Mouse (Mus musculus): ENCODE data around the gene Mat2a. TPM values are rescaled to one million over a fixed set of nuclear protein-coding genes. Genes with fewer than 3 reads are reported as not detected.
A peak's percentile ranks its signal among the peaks of the same experiment; 100 is the strongest.
"Not testable (repeated sequence)": the region's sequence is repeated elsewhere in the genome, so short reads cannot be mapped to it uniquely, and the experiment has no call there.

Gene Mat2a
- polyA plus RNA-seq, 1 experiment from 2014 or later, result 435 TPM

DNA sequence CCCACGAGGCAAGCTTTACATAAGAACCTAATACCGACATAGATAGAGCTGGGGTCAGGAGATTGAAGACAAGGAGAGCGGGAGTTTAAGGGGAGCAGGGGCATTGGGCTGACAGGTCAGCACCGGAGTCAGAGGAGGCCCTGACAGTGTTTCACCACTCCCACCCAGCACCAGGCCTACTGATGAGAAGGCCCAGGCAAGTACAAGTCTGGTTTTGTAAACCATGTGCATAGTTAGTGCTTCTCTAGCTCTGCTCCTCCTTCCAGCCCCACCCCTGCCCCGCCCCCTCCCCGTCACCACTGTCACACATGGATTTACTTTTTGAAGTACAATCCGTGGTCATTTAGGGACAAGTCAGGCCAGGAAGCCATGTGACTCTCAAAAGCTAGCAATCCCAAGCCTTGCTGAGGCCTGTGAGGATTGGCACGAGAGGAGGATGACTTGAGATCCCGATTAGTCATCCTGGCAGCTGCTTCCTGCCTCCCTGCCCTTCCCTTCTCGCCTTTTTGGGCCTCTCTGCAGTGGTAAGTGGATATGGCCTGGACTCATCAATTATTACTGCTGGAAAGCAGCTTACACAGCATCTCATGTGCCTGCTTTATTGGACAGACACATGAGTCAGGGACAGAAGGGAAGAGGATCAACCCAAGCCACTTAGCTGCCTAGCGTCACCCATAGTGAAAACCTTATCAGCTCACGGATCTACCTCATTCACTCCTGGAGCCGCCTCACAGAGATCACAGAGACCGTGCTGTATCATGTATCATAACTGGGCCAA lies 34.1 kb upstream of the Mat2a start:
- Histone ChIP-seq H3K36me3 (no peaks in the 10 kb centered on the region), H3K9me3 (no peaks in the 10 kb centered on the region), H3K27me3 (no peaks in the 10 kb centered on the region), H3K9ac (no peak overlapping the region), H3K4me1 (0 out of 2 replicates have a peak, but pooled peaks cover 8% of the 10 kb centered on the region), H3K4me2 (replicated peaks) (no peak overlapping the region), H3K27ac (no peak overlapping the region), H3K4me3 (no peak overlapping the region)
- WGBS, result 56% methylated on average over 14 of the region's 14 CpGs
- peak; percentile 60 for ATAC-seq (ENCODE audit: low FRiP score, low read depth)

DNA sequence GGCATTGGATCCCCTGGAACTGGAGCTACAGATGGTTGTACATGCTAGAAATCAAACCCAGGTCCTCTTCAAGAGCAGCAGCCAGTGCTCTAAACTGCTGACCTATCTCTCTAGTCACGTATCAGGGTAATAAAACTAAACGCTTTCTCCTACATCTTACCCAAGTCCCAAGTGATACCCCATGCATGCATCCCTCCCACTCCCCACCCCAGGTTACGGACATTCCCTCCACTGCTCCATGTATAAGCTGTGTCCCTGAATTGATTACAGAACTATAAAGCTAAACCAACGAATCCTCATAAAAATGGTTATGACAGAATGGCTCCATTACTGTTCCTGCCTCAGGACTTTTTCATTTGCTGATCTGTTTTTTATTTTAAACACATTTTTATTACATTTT lies 26.8 kb upstream of the Mat2a start:
- WGBS, result 23% methylated on average over 4 of the region's 4 CpGs
- peak overlapping the region; percentile 61; the same call in 1 of the 2 replicates for H3K27ac ChIP-seq
- H3K9ac ChIP-seq, result no peak overlapping the region
- no peak overlapping the region for H3K4me3 ChIP-seq
- H3K4me2 ChIP-seq (replicated peaks), result peak overlapping the region; percentile 31; the same call in 1 of the 2 replicates
- H3K9me3 ChIP-seq, result no peaks in the 10 kb centered on the region
- ATAC-seq (ENCODE audit: low FRiP score, low read depth), result peak; percentile 75
- no peaks in the 10 kb centered on the region for H3K27me3 ChIP-seq
- no peaks in the 10 kb centered on the region for H3K36me3 ChIP-seq
- peaks cover 25% of the 10 kb centered on the region for H3K4me1 ChIP-seq

DNA sequence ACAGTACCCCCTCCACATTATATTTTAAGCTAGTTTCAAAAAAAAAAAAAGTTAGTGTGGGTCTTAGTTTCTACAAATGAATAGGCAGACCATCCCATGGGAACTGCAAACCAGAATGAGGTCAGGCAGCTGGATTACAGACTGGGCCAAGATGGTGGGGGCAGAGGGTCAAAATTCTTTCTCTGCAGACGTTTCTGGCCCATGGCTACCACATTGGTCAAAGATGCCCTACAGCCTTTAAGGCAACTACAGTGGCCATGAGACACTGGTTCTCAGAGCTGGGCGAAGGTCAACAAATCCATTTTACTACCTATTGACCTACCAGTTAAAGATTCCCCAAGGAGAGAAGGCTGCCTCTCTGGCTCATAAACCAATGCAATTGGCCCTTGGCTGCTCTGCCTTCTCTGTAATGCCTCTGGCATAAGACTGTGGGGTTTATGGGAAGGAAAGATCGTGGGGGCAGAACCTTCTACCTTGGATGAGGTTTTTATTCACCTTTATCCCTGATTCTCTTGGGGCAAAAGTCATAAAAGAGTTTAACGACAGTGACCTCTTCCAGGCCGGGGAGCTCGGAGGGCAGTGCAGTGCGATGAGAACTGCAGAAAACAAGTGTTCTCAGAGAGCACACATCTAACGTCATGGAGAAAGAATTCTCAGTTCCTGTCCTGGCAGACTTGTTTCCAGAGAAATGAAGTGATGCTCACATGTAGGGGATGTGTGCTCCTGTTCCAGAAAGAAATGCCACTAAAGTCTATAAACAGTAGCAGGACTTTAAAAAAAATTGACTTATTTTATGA lies 26.2 kb upstream of the Mat2a start:
- H3K9ac ChIP-seq, result no peak overlapping the region
- no peaks in the 10 kb centered on the region for H3K36me3 ChIP-seq
- H3K27ac ChIP-seq, result peak overlapping the region; percentile 61; the same call in 1 of the 2 replicates
- no peak overlapping the region for H3K4me3 ChIP-seq
- WGBS, result 24% methylated on average over 8 of the region's 8 CpGs
- peak; percentile 72 for ATAC-seq (ENCODE audit: low FRiP score, low read depth)
- H3K4me1 ChIP-seq, result peaks cover 25% of the 10 kb centered on the region
- no peaks in the 10 kb centered on the region for H3K27me3 ChIP-seq
- H3K4me2 ChIP-seq (replicated peaks), result peak overlapping the region; percentile 31
- H3K9me3 ChIP-seq, result no peaks in the 10 kb centered on the region

DNA sequence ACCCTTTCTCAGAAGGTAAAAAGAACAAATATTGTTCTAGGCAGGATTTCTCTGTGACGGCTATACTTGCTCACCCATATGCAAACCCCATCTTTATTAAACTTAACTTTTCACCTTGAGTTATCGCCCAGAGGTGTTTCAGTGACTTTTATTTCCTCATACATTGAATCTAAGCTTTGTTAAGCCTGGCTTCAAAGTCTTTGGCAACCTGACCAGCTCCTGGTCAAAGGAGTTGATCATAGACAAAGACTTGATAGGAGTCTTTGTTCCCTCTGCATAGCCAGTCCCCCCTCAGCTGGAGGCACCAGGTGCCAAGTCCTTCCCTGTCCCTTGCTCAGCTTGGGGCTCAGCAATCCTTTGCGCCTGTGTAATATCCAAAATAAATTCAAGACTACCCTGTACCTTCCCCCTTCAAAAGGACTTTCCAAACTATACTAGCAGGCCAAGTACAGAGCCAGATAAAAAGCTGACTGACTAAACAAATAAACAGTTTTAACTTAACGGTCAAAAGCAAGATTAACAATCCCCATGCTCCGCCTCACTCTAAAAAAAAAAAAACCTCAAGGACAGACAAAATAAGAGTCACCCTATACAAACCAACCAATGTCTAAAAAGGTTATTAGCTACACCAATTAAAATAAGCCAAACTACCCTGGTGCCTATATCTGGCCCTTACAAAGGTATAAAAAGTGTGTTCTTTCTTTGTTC lies 23.3 kb upstream of the Mat2a start:
- 77% methylated on average over 5 of the region's 5 CpGs for WGBS

DNA sequence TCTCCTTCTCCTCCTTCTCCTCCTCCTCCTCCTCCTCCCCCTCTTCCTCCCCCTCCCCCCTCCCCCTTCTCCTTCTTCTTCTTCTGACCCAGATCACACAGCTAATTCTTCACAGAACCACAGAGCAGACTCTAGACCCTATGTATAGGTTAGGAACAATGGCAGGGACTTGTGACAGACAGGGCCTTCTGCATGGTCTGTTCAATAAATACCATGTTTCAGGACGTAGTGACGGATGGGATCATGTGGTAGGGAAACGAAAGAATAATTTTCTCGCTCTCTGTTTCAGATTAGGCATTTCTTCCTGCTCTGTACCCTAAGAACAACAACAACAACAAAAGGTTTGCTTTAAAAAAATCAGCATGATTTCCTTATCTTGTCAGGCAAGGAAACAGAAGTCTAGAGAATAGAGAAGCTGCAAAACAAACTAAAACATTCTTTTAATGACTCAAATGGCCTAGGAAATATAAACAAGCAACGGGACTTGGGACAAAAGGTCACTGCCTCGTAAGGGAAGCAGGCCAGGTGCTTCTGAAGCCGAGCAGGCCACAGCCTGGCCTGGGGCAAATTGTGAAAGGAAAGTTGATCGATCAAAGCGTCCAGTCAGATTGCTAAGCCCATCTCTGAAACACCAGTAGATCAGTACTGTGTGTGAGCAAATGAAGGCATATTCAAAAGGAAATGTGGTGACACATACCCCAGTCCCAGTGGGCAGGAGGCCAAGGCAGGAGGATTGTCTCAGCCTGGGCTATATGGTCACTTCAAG lies 20.9 kb upstream of the Mat2a start:
- no peak overlapping the region for H3K4me3 ChIP-seq
- H3K9ac ChIP-seq, result no peak overlapping the region
- ATAC-seq (ENCODE audit: low FRiP score, low read depth), result no peak
- peak overlapping the region; percentile 1; the same call in 1 of the 2 replicates for H3K27ac ChIP-seq
- no peak overlapping the region for H3K4me2 ChIP-seq (replicated peaks)
- H3K27me3 ChIP-seq, result no peaks in the 10 kb centered on the region
- H3K36me3 ChIP-seq, result no peaks in the 10 kb centered on the region
- WGBS, result 49% methylated on average over 9 of the region's 9 CpGs
- no peaks in the 10 kb centered on the region for H3K9me3 ChIP-seq
- H3K4me1 ChIP-seq, result peaks cover 17% of the 10 kb centered on the region

More for the DNA sequence above, 23.3 kb upstream of the Mat2a start:
- not testable (repeated sequence) for H3K9ac ChIP-seq; H3K9me3 ChIP-seq; H3K27me3 ChIP-seq; H3K4me3 ChIP-seq; H3K36me3 ChIP-seq; H3K27ac ChIP-seq; H3K4me2 ChIP-seq (replicated peaks); ATAC-seq (ENCODE audit: low FRiP score, low read depth)
- peaks cover 35% of the 10 kb centered on the region for H3K4me1 ChIP-seq

DNA sequence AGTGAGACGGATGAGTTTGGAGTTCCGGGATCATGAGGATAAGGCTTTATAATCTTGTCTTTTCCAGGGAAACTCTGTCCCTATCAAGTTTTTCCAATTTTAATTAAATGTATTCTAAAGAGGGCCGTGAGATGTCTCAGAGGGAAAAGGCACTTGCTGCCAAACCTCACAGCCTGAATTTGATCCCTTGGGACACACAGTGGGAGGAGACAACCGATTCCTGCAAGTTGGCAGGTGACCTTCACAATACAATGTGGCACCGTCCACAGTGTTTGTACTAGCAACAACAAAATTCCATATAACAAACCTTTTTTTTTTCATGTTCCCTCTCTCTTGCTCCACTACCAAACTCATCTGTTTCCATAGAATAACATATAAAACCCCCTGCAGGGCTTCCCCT lies 19.6 kb upstream of the Mat2a start:
- no peak overlapping the region for H3K4me3 ChIP-seq
- ATAC-seq (ENCODE audit: low FRiP score, low read depth), result no peak
- WGBS, result 55% methylated on average over 5 of the region's 5 CpGs
- H3K9ac ChIP-seq, result no peak overlapping the region
- H3K4me1 ChIP-seq, result peaks cover 24% of the 10 kb centered on the region
- no peak overlapping the region for H3K4me2 ChIP-seq (replicated peaks)
- H3K9me3 ChIP-seq, result no peaks in the 10 kb centered on the region
- no peaks in the 10 kb centered on the region for H3K36me3 ChIP-seq
- peak overlapping the region; percentile 64; the same call in 1 of the 2 replicates for H3K27ac ChIP-seq
- no peaks in the 10 kb centered on the region for H3K27me3 ChIP-seq

DNA sequence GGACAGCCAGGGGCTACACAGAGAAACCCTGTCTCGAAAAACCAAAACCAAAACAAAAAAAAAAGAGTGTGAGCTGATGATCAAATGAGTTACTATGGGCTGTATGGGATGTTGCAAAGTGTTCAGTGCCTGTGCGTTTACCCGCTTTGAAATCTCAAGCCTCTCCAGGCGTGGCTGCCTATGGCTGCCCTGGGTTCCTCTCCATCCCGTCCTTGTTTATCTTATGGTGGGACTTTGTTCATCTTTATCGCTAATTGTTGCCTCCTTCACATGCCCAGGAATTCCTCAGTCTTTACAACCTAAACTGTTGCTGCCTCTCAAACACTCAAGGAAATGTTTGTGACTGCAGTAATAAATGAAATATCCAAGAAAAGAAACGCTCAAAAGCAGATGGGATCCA lies 19.1 kb upstream of the Mat2a start:
- H3K4me3 ChIP-seq, result no peak overlapping the region
- ATAC-seq (ENCODE audit: low FRiP score, low read depth), result no peak
- H3K9me3 ChIP-seq, result no peaks in the 10 kb centered on the region
- no peak overlapping the region for H3K4me2 ChIP-seq (replicated peaks)
- H3K9ac ChIP-seq, result no peak overlapping the region
- peaks cover 24% of the 10 kb centered on the region for H3K4me1 ChIP-seq
- 60% methylated on average over 7 of the region's 7 CpGs for WGBS
- no peaks in the 10 kb centered on the region for H3K36me3 ChIP-seq
- H3K27ac ChIP-seq, result peak overlapping the region; percentile 64; the same call in 1 of the 2 replicates
- H3K27me3 ChIP-seq, result no peaks in the 10 kb centered on the region

DNA sequence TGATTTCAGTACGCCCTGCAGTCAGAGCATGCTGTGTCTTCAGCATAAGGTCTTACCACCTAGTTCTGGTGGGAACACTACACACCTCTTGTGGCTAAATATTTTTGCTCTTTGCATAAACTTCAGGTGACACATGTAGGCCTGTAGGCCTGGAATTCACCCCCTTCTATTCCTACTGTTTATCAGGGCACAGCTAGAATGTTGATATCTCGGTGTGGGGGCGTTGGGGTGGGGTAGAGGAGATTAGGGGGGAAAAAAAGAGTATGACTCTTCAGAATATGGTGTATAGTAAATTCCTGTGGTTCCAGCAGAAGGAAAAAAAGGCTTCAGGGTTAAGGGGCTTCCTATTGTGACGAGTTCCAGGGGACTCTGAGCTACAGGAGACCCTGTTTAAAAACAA lies 17.2 kb upstream of the Mat2a start:
- no peak overlapping the region for H3K9ac ChIP-seq
- no peaks in the 10 kb centered on the region for H3K27me3 ChIP-seq
- WGBS, result 89% methylated on average over 4 of the region's 4 CpGs
- H3K9me3 ChIP-seq, result no peaks in the 10 kb centered on the region
- H3K4me3 ChIP-seq, result no peak overlapping the region
- ATAC-seq (ENCODE audit: low FRiP score, low read depth), result no peak
- H3K4me1 ChIP-seq, result peaks cover 24% of the 10 kb centered on the region
- no peaks in the 10 kb centered on the region for H3K36me3 ChIP-seq
- no peak overlapping the region for H3K4me2 ChIP-seq (replicated peaks)
- H3K27ac ChIP-seq, result no peak overlapping the region

DNA sequence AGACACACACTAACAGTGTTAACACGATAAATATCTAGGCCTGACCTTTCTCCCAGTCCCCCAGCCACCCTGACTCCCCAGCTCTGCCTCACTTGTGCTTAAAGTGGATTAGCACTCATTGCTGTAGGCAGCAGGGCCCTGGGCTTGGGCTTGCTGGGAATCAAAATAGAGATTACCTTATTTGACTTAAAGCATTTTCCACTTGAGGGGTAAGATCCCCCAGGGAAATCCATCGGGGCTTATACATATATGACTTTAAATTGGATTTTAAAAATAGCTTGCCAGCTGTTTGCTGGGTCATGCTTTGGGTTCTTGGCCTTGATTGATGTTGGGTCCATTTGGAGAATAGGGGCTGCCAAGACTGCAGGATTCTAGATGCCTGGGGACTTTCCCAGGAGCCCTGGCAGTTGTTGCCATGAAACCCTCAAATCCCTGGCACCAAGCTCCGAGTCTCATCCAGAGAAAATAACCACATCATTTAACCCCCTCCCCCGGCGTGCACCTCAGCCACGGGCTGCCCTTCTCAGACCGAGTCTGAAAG lies 15.5 kb upstream of the Mat2a start:
- peak overlapping the region; percentile 33; the same call in 1 of the 2 replicates for H3K27ac ChIP-seq
- peak; percentile 51 for ATAC-seq (ENCODE audit: low FRiP score, low read depth)
- no peaks in the 10 kb centered on the region for H3K9me3 ChIP-seq
- 60% methylated on average over 7 of the region's 7 CpGs for WGBS
- H3K4me3 ChIP-seq, result no peak overlapping the region
- no peak overlapping the region for H3K9ac ChIP-seq
- no peaks in the 10 kb centered on the region for H3K36me3 ChIP-seq
- peaks cover 24% of the 10 kb centered on the region for H3K4me1 ChIP-seq
- no peaks in the 10 kb centered on the region for H3K27me3 ChIP-seq
- H3K4me2 ChIP-seq (replicated peaks), result no peak overlapping the region

DNA sequence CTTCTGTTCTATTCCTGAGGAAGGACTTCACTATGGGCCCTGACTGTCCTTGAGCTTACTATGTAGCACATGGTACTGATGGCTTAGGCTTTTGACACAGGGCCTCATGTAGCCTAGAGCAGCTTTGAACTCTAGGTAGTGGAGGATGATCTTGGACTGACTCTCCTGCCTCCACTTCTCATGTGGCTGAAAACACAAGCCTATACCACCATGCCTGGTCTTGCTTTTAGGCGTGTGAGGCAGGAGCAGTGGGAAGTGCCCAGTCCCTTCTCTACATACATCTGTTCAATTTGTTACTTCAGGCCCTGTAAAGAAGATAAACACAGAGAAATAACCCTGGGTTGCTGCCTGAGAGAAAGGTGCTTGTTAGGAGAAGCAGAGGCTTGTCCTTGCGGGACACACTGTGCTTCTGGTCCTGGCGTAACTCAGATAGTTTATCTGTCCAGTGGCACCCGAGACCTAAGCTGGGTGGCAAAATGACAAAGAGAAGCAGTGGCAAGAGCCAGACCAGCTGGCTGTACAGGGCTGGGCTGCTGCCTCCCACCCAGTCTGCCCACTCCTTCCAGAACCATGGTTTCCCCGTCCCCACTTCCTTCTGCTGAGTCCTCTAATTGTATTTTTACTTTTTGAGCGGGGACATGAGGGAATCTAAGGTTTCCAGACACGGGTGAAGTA lies 14.9 kb upstream of the Mat2a start:
- 61% methylated on average over 7 of the region's 7 CpGs for WGBS
- Histone ChIP-seq H3K27me3 (no peaks in the 10 kb centered on the region), H3K4me2 (replicated peaks) (no peak overlapping the region), H3K4me1 (peaks cover 22% of the 10 kb centered on the region), H3K36me3 (no peaks in the 10 kb centered on the region), H3K9ac (peak overlapping the region; percentile 8; the same call in 1 of the 2 replicates), H3K4me3 (no peak overlapping the region), H3K27ac (peak overlapping the region; percentile 33; the same call in 1 of the 2 replicates), H3K9me3 (no peaks in the 10 kb centered on the region)
- ATAC-seq (ENCODE audit: low FRiP score, low read depth), result peak; percentile 15; the same call in 1 of the 2 replicates

DNA sequence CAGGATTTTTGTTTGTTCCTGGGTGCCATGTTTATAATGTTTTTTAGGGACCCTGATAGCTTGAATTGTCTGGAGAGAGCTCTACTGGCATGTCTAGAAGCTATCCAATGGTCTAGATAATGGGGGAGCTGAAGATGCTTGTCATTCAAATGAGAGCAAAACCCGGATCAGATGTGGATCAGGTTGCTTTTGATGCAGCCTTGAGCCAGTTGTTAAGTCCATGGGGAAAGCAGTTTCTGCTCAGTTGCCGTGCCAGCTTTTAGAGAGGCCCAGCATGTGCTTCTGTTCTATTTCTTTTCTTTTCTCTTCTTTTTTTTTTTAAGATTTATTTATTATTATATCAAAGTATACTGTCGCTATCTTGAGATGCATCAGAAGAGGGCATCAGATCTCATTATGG lies 14.2 kb upstream of the Mat2a start:
- no peak overlapping the region for H3K9ac ChIP-seq
- no peak overlapping the region for H3K4me3 ChIP-seq
- no peak overlapping the region for H3K27ac ChIP-seq
- H3K36me3 ChIP-seq, result no peaks in the 10 kb centered on the region
- 82% methylated on average over 3 of the region's 3 CpGs for WGBS
- peaks cover 16% of the 10 kb centered on the region for H3K4me1 ChIP-seq
- no peak for ATAC-seq (ENCODE audit: low FRiP score, low read depth)
- H3K4me2 ChIP-seq (replicated peaks), result no peak overlapping the region
- no peaks in the 10 kb centered on the region for H3K27me3 ChIP-seq
- H3K9me3 ChIP-seq, result no peaks in the 10 kb centered on the region

Data from limb, embryonic 13.5 days (tissue).